Mouse (Mus musculus) bone marrow macrophage, adult 2 months (primary cell): ENCODE measurements around the gene Chst11. TPM values are rescaled to one million over a fixed set of nuclear protein-coding genes. Genes with fewer than 3 reads are reported as not detected.

Experiments
- H3K27ac ChIP-seq: 2 replicates; pipeline ENCODE4 v1.5.1; 2012; ENCODE audit warnings: low read depth, low read length; ENCODE audit not compliant: insufficient read depth
- H3K4me1 ChIP-seq: 2 replicates; pipeline ENCODE4 v1.6.1; 2012; ENCODE audit warnings: low read length; ENCODE audit not compliant: control insufficient read depth, insufficient read depth
- H3K4me3 ChIP-seq: 2 replicates; pipeline ENCODE4 v1.5.1; 2012; ENCODE audit warnings: mild to moderate bottlenecking, low read length, moderate library complexity; ENCODE audit not compliant: insufficient read depth
- CTCF ChIP-seq: IDR thresholded peaks from 2 replicates; pipeline ENCODE4 v1.5.1; 2012; ENCODE audit warnings: low read depth, mild to moderate bottlenecking, low read length, moderate library complexity
- POLR2A ChIP-seq: IDR thresholded peaks from 2 replicates; pipeline ENCODE4 v1.6.1; 2012; ENCODE audit warnings: mild to moderate bottlenecking, low read depth, low read length, borderline replicate concordance
- polyA plus RNA-seq: library from polyadenylated mRNA; stranded (reverse); fragments of >200 nt; gene quantifications from 2 replicates; pipeline ENCODE4 v1.2.4, GENCODE M21; 2012; ENCODE audit not compliant: missing spikeins, insufficient read depth, insufficient read length

Gene Chst11
- polyA plus RNA-seq, 1 experiment = 0.88 TPM

DNA sequence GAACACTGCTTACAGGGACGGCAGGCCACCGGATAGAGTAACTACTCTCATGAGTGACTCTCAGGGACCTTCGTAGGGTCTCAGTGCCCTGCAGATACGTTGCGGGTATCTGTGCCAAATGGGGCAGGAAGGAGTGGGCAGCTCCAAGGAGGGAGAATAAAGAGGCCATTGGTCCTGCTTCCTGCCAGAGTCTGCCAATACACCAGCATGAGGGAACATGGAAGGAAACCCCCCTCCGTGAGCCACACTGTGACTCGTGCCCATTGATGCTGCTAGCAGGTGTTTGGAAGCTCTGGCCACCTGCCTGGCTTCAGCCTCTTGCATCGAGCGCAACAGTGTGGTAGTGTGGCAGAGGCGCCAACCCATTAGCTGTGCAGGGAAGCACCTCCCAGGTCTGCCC, 157.8 kb downstream of the Chst11 start:
- no peak overlapping the region for H3K4me3 ChIP-seq
- H3K27ac ChIP-seq = no peak overlapping the region
- no peak for TF ChIP-seq CTCF
- TF ChIP-seq POLR2A = no peak
- no peaks in the 10 kb centered on the region for H3K4me1 ChIP-seq

DNA sequence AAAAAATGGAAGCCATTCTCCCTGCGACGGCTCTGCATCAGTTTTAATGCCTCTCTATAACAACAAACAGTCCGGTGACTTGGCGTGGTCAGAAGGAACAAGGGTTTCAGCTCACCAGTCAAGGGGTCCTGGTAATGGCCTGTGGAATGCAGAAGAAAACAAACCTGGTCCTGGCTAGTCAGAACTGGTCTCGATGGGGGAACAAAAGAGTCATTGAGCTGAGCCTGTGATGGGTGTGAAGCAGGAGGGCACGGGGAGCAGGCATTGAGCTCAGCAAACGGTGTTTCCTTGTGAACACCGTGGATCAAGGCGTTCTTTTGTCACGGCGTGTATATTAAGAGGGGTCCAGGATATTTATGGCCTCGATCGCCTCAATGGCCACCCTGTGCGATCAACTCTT, 160.5 kb downstream of the Chst11 start:
- TF ChIP-seq CTCF (no peak), POLR2A (no peak)
- Histone ChIP-seq H3K4me3 (no peak overlapping the region), H3K4me1 (peaks cover 3% of the 10 kb centered on the region; the same call in 1 of the 2 replicates), H3K27ac (no peak overlapping the region)

DNA sequence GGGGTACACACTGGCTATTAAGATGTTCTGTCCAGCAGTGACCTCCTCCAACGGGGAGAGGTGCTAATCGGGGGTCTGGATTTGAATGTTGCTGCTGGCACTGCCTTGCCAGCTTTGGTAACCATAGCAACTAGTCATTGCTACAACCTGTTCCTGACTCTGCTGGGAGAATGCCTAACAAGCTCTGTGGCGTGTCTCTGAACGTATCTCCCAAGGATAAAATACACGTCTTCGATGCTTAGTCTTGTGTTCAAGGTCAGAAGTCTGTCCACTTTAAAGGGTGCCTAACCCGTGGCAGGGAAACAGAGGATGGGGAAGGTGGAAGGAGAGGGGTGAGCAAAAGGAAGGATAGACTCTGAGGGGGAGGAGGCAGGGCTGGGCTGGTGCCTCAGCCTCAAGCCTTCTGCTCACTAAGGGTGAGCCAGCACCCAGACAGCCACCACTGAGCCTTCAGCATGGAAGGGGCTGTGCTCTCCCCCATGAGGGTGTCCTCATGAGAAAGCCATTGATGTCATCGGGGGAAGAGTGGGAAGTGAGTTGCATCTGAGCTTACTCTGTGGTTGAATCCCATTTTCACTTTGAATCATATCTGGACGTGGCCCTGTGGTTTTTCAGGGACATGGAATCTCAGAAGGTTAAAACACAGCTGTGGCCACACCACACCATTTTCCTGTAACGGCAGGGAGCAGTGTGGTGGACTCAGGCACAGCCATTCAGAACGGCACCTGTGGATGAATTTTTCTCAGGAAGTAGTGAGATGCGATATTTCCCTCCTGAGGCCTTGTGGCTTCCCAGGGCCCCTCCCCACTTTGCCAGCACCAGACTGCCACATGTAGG, 164.3 kb downstream of the Chst11 start:
- Histone ChIP-seq H3K4me3 (no peak overlapping the region), H3K4me1 (peaks cover 17% of the 10 kb centered on the region), H3K27ac (no peak overlapping the region)
- no peak for TF ChIP-seq CTCF
- no peak for TF ChIP-seq POLR2A

DNA sequence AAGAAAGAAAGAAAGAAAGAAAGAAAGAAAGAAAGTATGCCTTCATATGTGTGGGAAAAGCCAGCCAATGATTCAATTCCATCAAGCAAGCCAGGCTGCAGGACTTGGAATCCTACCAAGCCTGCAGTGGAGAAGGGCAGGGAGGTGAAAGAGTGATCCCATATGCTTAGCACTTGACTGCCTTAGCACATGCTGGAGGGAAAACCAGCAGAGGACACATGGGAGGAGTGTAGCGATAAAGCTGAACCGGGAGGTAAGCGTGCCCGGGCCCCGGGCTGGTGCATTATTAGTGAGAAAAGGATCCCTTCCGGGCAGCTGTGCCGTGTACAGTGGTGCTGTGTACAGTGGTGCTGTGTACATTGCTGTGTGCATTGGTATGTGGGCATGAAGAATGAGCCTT, 165.3 kb downstream of the Chst11 start:
- no peak overlapping the region for H3K4me3 ChIP-seq
- peaks cover 17% of the 10 kb centered on the region for H3K4me1 ChIP-seq
- TF ChIP-seq CTCF (no peak), POLR2A (no peak)
- H3K27ac ChIP-seq = no peak overlapping the region

DNA sequence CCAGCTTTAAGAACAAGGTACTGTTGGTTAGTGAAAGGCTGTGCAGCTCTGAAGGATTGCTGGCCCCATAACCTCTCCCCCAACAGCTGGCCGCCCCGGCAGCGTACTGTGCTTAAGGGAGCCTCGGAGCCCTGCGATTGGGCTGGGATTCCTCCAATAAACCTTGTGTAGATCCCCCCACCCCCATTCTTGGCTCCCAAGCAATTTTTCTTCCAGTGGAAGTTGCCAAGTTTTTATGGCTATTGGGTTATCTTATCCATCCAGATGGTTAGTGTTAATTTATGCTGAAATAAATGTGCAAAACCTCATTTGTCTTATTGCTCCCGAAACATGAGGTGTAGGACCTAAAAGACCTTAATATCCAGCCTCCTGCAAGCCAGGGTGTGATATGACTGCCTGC, 166.1 kb downstream of the Chst11 start:
- H3K4me1 ChIP-seq = peaks cover 17% of the 10 kb centered on the region
- H3K4me3 ChIP-seq = no peak overlapping the region
- no peak for TF ChIP-seq POLR2A
- no peak for TF ChIP-seq CTCF
- no peak overlapping the region for H3K27ac ChIP-seq

DNA sequence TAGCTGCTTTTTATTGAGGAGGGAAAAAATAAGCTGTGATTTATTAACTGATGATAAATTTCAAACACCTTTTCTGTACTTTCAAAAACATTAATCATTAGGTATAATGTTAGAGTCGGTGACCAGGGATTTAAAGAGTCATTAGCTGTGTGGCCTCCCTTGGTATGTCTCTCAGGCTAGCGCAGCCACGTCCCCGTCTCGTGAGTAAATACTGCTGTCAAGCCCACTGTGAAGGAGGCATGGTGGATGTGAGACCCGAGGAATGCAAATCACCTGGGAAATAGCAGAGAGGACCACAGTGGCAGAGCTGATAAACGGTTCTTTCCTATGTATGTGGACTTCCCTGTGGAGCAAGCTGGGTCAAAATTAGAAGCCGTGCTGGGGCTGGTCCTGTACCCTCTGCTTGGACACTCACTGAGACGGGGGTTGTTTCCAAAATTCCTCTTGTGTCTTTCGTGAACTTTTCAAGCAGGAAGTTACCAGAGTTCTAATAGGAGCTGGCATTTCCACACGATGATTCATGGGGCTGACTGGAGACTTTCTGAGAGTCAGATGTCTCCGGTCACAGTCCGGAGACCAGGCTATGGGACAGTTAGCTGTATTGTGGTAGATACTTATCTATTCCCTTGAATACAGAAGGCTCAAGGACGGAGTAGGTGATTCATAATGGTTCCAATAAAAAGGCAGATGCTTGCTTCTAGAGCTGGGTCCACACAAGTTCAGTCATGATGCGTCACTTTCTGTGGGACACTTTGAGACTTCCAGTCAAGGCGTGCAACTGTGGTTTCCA, 166.8 kb downstream of the Chst11 start:
- no peak for TF ChIP-seq POLR2A
- no peak for TF ChIP-seq CTCF
- Histone ChIP-seq H3K4me1 (peaks cover 17% of the 10 kb centered on the region), H3K27ac (no peak overlapping the region), H3K4me3 (no peak overlapping the region)

DNA sequence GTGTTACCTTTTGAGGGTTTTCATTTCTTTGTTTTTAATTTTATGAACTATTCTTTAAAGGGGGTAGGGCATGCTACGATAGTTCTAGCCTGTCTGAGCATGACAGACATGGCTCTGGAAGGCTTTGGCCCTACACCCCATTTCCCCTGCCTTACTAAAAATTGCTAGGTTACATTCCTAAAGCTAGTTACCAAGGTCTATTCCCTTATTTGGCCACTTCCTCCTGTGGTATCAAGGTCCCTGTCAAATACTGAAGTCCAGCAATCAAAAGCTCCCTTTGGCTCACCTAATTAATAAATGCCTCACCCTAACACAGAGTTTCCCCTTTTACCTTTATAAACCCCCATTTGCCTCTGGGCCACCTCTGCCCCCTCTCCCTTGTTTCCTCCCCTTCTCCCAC, 167.4 kb downstream of the Chst11 start:
- Histone ChIP-seq H3K4me1 (peaks cover 17% of the 10 kb centered on the region), H3K27ac (no peak overlapping the region), H3K4me3 (no peak overlapping the region)
- TF ChIP-seq POLR2A = no peak
- TF ChIP-seq CTCF = no peak

DNA sequence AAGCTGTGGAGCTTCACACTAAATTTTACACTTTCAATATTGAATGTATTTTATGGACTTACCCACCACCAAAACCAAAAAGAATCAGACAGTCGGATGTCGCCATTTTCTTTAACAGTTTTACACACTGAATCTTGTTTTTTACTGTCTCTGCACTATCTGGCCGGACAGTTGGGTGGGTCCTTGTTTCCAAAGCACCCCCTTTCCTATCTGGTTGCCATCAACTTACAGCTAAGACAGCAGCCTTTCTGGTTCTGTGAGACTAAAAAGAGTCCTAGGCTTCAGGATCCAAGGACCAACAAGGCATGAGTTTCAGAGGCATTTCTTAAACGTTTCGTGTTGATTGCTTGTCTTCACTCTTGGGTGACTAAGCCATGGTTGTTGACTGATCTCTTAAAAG, 168.1 kb downstream of the Chst11 start:
- no peak overlapping the region for H3K4me3 ChIP-seq
- H3K4me1 ChIP-seq = peaks cover 17% of the 10 kb centered on the region
- H3K27ac ChIP-seq = no peak overlapping the region
- no peak for TF ChIP-seq CTCF
- no peak for TF ChIP-seq POLR2A

DNA sequence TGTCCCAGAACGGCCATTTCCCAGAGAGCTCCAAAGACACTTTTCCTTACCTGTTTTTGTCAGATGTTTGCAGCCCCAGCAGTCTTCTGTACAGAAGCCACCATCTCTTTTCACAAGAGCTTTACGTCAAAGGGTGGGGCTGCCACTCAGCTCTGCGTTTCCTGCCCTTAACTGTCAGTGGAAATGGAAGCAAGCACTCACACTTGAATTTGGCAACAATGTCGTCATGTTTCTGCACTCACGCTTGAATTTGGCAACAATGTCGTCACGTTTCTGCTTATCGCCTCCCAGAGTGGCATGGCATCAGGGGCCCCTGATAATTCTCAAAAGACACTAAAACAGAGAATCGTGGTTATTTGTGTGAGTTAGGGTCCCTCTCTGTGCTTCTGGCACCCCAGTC, 168.6 kb downstream of the Chst11 start:
- peaks cover 17% of the 10 kb centered on the region for H3K4me1 ChIP-seq
- no peak for TF ChIP-seq POLR2A
- no peak for TF ChIP-seq CTCF
- no peak overlapping the region for H3K4me3 ChIP-seq
- no peak overlapping the region for H3K27ac ChIP-seq

DNA sequence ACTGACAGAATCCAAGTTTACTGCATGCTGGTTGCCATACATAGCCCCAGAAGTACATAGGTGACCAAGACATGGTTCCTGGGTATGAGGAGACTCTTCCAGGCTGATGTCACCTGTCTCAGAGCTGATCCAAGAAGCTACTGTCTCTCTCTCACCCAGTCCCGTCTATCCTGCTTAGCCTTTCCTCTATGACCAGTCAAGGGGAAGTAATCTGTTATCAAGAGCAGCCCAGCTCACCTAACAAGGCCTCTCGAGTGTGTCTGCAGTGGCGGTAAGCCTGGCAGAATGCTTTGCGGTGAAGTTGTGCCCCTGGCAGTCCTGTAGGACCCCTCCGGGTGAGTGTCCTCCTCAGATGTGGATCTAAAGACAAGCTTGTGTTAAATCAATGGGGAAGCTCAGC, 172.0 kb downstream of the Chst11 start:
- TF ChIP-seq CTCF (no peak), POLR2A (no peak)
- Histone ChIP-seq H3K27ac (no peak overlapping the region), H3K4me1 (peaks cover 11% of the 10 kb centered on the region), H3K4me3 (no peak overlapping the region)
